ENCODE assay signal across 8 mouse cellular contexts in the genomic region with DNA sequence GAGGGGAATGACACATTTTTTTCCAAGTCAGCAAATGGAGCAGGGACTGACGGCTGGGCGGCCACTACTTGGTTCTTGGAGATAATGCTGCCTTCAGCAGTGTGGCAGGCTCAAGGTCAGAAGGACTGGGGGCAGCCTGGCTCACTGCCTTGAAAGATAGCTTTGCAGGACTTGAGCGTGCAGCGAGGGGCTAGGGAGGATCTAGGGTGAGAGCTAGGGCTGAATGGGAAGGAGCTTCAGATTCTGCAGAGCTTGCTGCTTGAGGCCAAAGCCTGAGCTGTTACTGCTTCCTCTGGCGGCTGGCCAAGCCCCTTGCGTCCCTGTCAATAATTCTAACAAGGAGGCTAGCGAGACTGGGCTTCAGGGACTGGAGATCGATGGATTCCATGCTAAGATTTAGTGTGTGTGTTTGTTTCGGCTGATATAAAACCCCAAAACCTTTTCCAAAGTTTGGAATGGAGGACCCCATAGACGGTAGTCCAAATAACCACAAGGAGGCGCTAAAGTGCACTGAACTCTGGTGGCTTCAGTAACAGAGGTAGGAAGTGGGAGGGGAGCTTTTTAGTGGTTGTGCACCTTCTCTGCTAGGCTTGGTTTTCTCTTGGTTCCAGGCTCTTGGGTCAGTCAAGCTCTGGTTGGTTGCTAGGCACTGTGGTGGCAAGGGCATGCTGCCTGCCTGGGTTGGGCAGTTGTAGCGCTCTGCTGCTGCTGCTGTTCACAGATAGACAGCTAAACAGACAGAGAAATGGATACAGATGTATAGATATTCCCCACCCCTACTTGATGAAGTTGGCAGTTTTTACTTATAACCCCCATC. TPM values are rescaled to one million over a fixed set of nuclear protein-coding genes. Genes with fewer than 3 reads are reported as not detected.
A peak's percentile ranks its signal among the peaks of the same experiment; 100 is the strongest.
DNase-seq lines count a peak whose midpoint lies in the region; ATAC-seq and TF ChIP-seq lines count a peak whose summit lies in the region.

No protein-coding gene starts in this region.

- H3K36me3 ChIP-seq in ES-E14 (ENCODE audit: control insufficient read depth, insufficient read depth, low read length, poor library complexity, severe bottlenecking) = peaks cover 44% of the 10 kb centered on the region
- H3K36me3 ChIP-seq in forebrain, embryonic 13.5 days (ENCODE audit: poor library complexity, severe bottlenecking) = peaks cover 67% of the 10 kb centered on the region
- H3K36me3 ChIP-seq in neural tube, embryonic 14.5 days (ENCODE audit: control insufficient read depth, insufficient read depth, low read length) = peaks cover 42% of the 10 kb centered on the region; the same call in 1 of the 2 replicates

- peak; percentile 77 for DNase-seq in ES-E14 (ENCODE audit: low read depth, low spot score)
- DNase-seq in c-Kit-positive CD71-negative TER-119-negative erythroid progenitor cells, embryonic 14.5 days (ENCODE audit: low read depth) = peak; percentile 80
- DNase-seq in heart, postnatal 14 days = peak; percentile 80
- peak; percentile 82 to 87 for DNase-seq in kidney, postnatal 4 days
- DNase-seq in lung, adult 18-20 months = peak; percentile 71 to 83
- DNase-seq in thymus, adult 18-20 months = peak; percentile 21 to 64

- intact Hi-C loops in heart, postnatal 14 days (cut with DNase I) = loop anchor here (1.0 to 2.0 kb wide), 4 partner anchors 29 to 354 kb away; no protein-coding TSS in a partner anchor

- peak overlapping the region in 1 of 2 experiments; percentile 11; a peak in 2 of 4 replicates for H3K4me3 ChIP-seq in ES-E14 (ENCODE audit: insufficient read depth in 1 of 2, low read depth in 1 of 2, low read length in 2 of 2, poor library complexity in 1 of 2, severe bottlenecking in 1 of 2)
- 0 out of 2 replicates have a peak overlapping the region, but pooled peaks have one; percentile 14 for H3K4me3 ChIP-seq in forebrain, embryonic 13.5 days
- H3K4me3 ChIP-seq in neural tube, embryonic 14.5 days (ENCODE audit: low read depth, low read length) = no peak overlapping the region

- H3K9ac ChIP-seq in ES-E14 (ENCODE audit: insufficient read depth, low read depth, low read length, poor library complexity, severe bottlenecking) = peak overlapping the region; percentile 53; the same call in 1 of the 2 replicates
- H3K9ac ChIP-seq in forebrain, embryonic 13.5 days = peak overlapping the region; percentile 65
- no peak overlapping the region for H3K9ac ChIP-seq in neural tube, embryonic 14.5 days (replicated peaks; ENCODE audit: low read depth, low read length)

- WGBS in forebrain, embryonic 13.5 days = 13% methylated on average over 12 of the region's 12 CpGs
- WGBS in neural tube, embryonic 14.5 days = 16% methylated on average over 12 of the region's 12 CpGs

- ATAC-seq in forebrain, embryonic 13.5 days = peak; percentile 60
- ATAC-seq in neural tube, embryonic 14.5 days (ENCODE audit: low read depth) = peak; percentile 25

- H3K4me1 ChIP-seq in ES-E14 (ENCODE audit: control insufficient read depth in 2 of 2, insufficient read depth in 2 of 2, low read length in 2 of 2, poor library complexity in 1 of 2) = peaks cover 12 to 23% of the 10 kb centered on the region in 2 experiments
- H3K4me1 ChIP-seq in forebrain, embryonic 13.5 days = peaks cover 46% of the 10 kb centered on the region
- H3K4me1 ChIP-seq in neural tube, embryonic 14.5 days (ENCODE audit: control insufficient read depth, insufficient read depth, low read length) = peaks cover 34% of the 10 kb centered on the region

- in situ Hi-C loops in ES-E14 (cut with MboI; ENCODE audit: low sequenced_read_pairs in 2 of 2, unreplicated experiment in 2 of 2) = no loop called here

- no peaks in the 10 kb centered on the region for H3K9me3 ChIP-seq in ES-E14 (ENCODE audit: control insufficient read depth, insufficient read depth, low read depth, low read length)
- H3K9me3 ChIP-seq in forebrain, embryonic 13.5 days (replicated peaks) = no peaks in the 10 kb centered on the region
- no peaks in the 10 kb centered on the region for H3K9me3 ChIP-seq in neural tube, embryonic 14.5 days (ENCODE audit: control insufficient read depth, low read length)

- peak overlapping the region; percentile 90 for H3K27ac ChIP-seq in ES-E14 (ENCODE audit: insufficient read depth, low read depth, low read length, poor library complexity, severe bottlenecking)
- H3K27ac ChIP-seq in forebrain, embryonic 13.5 days = peak overlapping the region; percentile 98
- peak overlapping the region; percentile 96 for H3K27ac ChIP-seq in neural tube, embryonic 14.5 days (ENCODE audit: low read depth, low read length)

- peak overlapping the region; percentile 41 for H3K4me2 ChIP-seq in forebrain, embryonic 13.5 days
- H3K4me2 ChIP-seq in neural tube, embryonic 14.5 days (ENCODE audit: low read depth, low read length) = peak overlapping the region; percentile 31

- no peaks in the 10 kb centered on the region for H3K27me3 ChIP-seq in forebrain, embryonic 13.5 days
- no peaks in the 10 kb centered on the region for H3K27me3 ChIP-seq in neural tube, embryonic 14.5 days (ENCODE audit: control insufficient read depth, insufficient read depth, low read length)

TF ChIP-seq in ES-E14, 5 proteins besides CTCF, POLR2A, EP300 and RAD21:
- TF ChIP-seq HCFC1 (IDR thresholded peaks at IDR 0.05; ENCODE audit: borderline replicate concordance, insufficient read depth, low read length) = no peak
- no peak for TF ChIP-seq ZNF384 (IDR thresholded peaks at IDR 0.05; ENCODE audit: low read depth, low read length)
- TF ChIP-seq CHD2 (IDR thresholded peaks at IDR 0.05; ENCODE audit: low read depth, low read length) = no peak
- no peak for TF ChIP-seq MAFK (IDR thresholded peaks at IDR 0.05; ENCODE audit: insufficient read depth, low read depth, low read length)
- TF ChIP-seq ZC3H11A (IDR thresholded peaks at IDR 0.05; ENCODE audit: borderline replicate concordance, low read depth, low read length) = peak; percentile 55; the same call in 1 of the 2 replicates

RNA-seq across cellular contexts. Expression of a gene that starts 25.1 kb away (rescaled TPM):
- 97.9 and 103 TPM in 2 replicates for total RNA-seq in ES-E14 (2012; rRNA removed)
- polyA plus RNA-seq in forebrain, embryonic 13.5 days (2015; fragmentation: Nextera tagmentation; extraction: Ambion mirVana) = 126 and 141 TPM in 2 replicates
- total RNA-seq in heart, postnatal 14 days (2021) = 100 to 1,000 TPM in 1 of 2 experiments, 10 to 100 TPM in 1; 99.1 to 109 TPM
- polyA plus RNA-seq in neural tube, embryonic 14.5 days (2014; fragmentation: Nextera tagmentation; extraction: Ambion mirVana) = 65.8 and 70.7 TPM in 2 replicates

RNA-seq across cellular contexts. Expression of a gene that starts 25.3 kb away (rescaled TPM):
- 5.3 and 5.8 TPM in 2 replicates for total RNA-seq in ES-E14 (2012; rRNA removed)
- 16.3 and 21.0 TPM in 2 replicates for polyA plus RNA-seq in forebrain, embryonic 13.5 days (2015; fragmentation: Nextera tagmentation; extraction: Ambion mirVana)
- 100 to 1,000 TPM; 441 to 477 TPM for total RNA-seq in heart, postnatal 14 days (2021)
- 27.7 and 32.4 TPM in 2 replicates for polyA plus RNA-seq in neural tube, embryonic 14.5 days (2014; fragmentation: Nextera tagmentation; extraction: Ambion mirVana)

RNA-seq across cellular contexts. Expression of a gene that starts 33.1 kb away (rescaled TPM):
- 13.3 and 17.7 TPM in 2 replicates for total RNA-seq in ES-E14 (2012; rRNA removed)
- polyA plus RNA-seq in forebrain, embryonic 13.5 days (2015; fragmentation: Nextera tagmentation; extraction: Ambion mirVana) = 1.7 and 2.6 TPM in 2 replicates
- total RNA-seq in heart, postnatal 14 days (2021) = 1 to 10 TPM; 5.8 to 6.3 TPM
- 2.3 and 2.6 TPM in 2 replicates for polyA plus RNA-seq in neural tube, embryonic 14.5 days (2014; fragmentation: Nextera tagmentation; extraction: Ambion mirVana)

RNA-seq across cellular contexts. Expression of a gene that starts 48.9 kb away (rescaled TPM):
- total RNA-seq in ES-E14 (2012; rRNA removed) = 55.6 and 87.0 TPM in 2 replicates
- polyA plus RNA-seq in forebrain, embryonic 13.5 days (2015; fragmentation: Nextera tagmentation; extraction: Ambion mirVana) = 53.0 and 56.7 TPM in 2 replicates
- total RNA-seq in heart, postnatal 14 days (2021) = 10 to 100 TPM; 11.4 to 12.1 TPM
- 51.5 and 57.7 TPM in 2 replicates for polyA plus RNA-seq in neural tube, embryonic 14.5 days (2014; fragmentation: Nextera tagmentation; extraction: Ambion mirVana)

Comparison
In these comparisons a context has a peak if more than half of its experiments do, and no peak if none do; other contexts are left out.
1. RNA of a gene that starts 25.3 kb away (total RNA-seq): 441 to 477 TPM in heart, postnatal 14 days; 5.3 to 5.8 TPM in ES-E14; every median in the first group is over 10 times any median in the second.
2. Peak in every context shown above with its lines, with median percentiles within 50 percentile points of each other: DNase-seq and H3K27ac ChIP-seq.